Mouse (Mus musculus): Measurements from ENCODE around the gene Atf7ip2. TPM values are rescaled to one million over a fixed set of nuclear protein-coding genes. Genes with fewer than 3 reads are reported as not detected.

Gene Atf7ip2
- polyA plus RNA-seq, 1 experiment from 2014 or later, result 0.53 TPM

- Histone ChIP-seq H3K27ac (ENCODE audit: low read depth, low read length) (no peak overlapping the region), H3K4me3 (ENCODE audit: low read depth, low read length) (no peak overlapping the region), H3K36me3 (ENCODE audit: control insufficient read depth, insufficient read depth, low read length) (no peaks in the 10 kb centered on the region), H3K9ac (ENCODE audit: low read depth, low read length) (no peak overlapping the region), H3K27me3 (ENCODE audit: control insufficient read depth, insufficient read depth, low read length) (no peaks in the 10 kb centered on the region), H3K4me1 (ENCODE audit: control insufficient read depth, insufficient read depth, low read length) (no peaks in the 10 kb centered on the region), H3K9me3 (replicated peaks; ENCODE audit: control insufficient read depth, low read length) (no peaks in the 10 kb centered on the region), H3K4me2 (no peak overlapping the region)
- WGBS (ENCODE audit: insufficient replicate concordance), result 45% methylated on average over 12 of the region's 12 CpGs
- no peak for ATAC-seq (replicated peaks; ENCODE audit: insufficient number of reproducible peaks, low FRiP score, low TSS enrichment)
Measured at GRCm38 (mm10) chr16:10280286-10280951, 87.9 kb downstream of the Atf7ip2 start.

GRCm38 (mm10) chr16:10281890-10282289, 89.4 kb downstream of the Atf7ip2 start:
- no peaks in the 10 kb centered on the region for H3K27me3 ChIP-seq (ENCODE audit: control insufficient read depth, insufficient read depth, low read length)
- H3K4me1 ChIP-seq (ENCODE audit: control insufficient read depth, insufficient read depth, low read length), result no peaks in the 10 kb centered on the region
- no peak overlapping the region for H3K9ac ChIP-seq (ENCODE audit: low read depth, low read length)
- no peaks in the 10 kb centered on the region for H3K9me3 ChIP-seq (replicated peaks; ENCODE audit: control insufficient read depth, low read length)
- no peak overlapping the region for H3K4me2 ChIP-seq
- WGBS (ENCODE audit: insufficient replicate concordance), result 65% methylated on average over 3 of the region's 3 CpGs
- ATAC-seq (replicated peaks; ENCODE audit: insufficient number of reproducible peaks, low FRiP score, low TSS enrichment), result no peak
- H3K36me3 ChIP-seq (ENCODE audit: control insufficient read depth, insufficient read depth, low read length), result no peaks in the 10 kb centered on the region
- H3K4me3 ChIP-seq (ENCODE audit: low read depth, low read length), result no peak overlapping the region
- H3K27ac ChIP-seq (ENCODE audit: low read depth, low read length), result no peak overlapping the region

GRCm38 (mm10) chr16:10286513-10287268, 94.2 kb downstream of the Atf7ip2 start:
- no peaks in the 10 kb centered on the region for H3K36me3 ChIP-seq (ENCODE audit: control insufficient read depth, insufficient read depth, low read length)
- WGBS (ENCODE audit: insufficient replicate concordance), result 68% methylated on average over 9 of the region's 9 CpGs
- ATAC-seq (replicated peaks; ENCODE audit: insufficient number of reproducible peaks, low FRiP score, low TSS enrichment), result no peak

GRCm38 (mm10) chr16:10288115-10288514, 95.6 kb downstream of the Atf7ip2 start:
- no peak for ATAC-seq (replicated peaks; ENCODE audit: insufficient number of reproducible peaks, low FRiP score, low TSS enrichment)
- H3K4me3 ChIP-seq (ENCODE audit: low read depth, low read length), result no peak overlapping the region
- H3K27ac ChIP-seq (ENCODE audit: low read depth, low read length), result no peak overlapping the region
- no peaks in the 10 kb centered on the region for H3K9me3 ChIP-seq (replicated peaks; ENCODE audit: control insufficient read depth, low read length)
- H3K4me1 ChIP-seq (ENCODE audit: control insufficient read depth, insufficient read depth, low read length), result no peaks in the 10 kb centered on the region
- H3K4me2 ChIP-seq, result no peak overlapping the region
- H3K36me3 ChIP-seq (ENCODE audit: control insufficient read depth, insufficient read depth, low read length), result no peaks in the 10 kb centered on the region
- H3K9ac ChIP-seq (ENCODE audit: low read depth, low read length), result no peak overlapping the region
- 80% methylated on average over 6 of the region's 6 CpGs for WGBS (ENCODE audit: insufficient replicate concordance)
- no peaks in the 10 kb centered on the region for H3K27me3 ChIP-seq (ENCODE audit: control insufficient read depth, insufficient read depth, low read length)

More at GRCm38 (mm10) chr16:10286513-10287268, 94.2 kb downstream of the Atf7ip2 start:
- Histone ChIP-seq H3K4me2 (no peak overlapping the region), H3K9me3 (replicated peaks; ENCODE audit: control insufficient read depth, low read length) (no peaks in the 10 kb centered on the region), H3K27ac (ENCODE audit: low read depth, low read length) (no peak overlapping the region), H3K9ac (ENCODE audit: low read depth, low read length) (no peak overlapping the region), H3K27me3 (ENCODE audit: control insufficient read depth, insufficient read depth, low read length) (no peaks in the 10 kb centered on the region), H3K4me1 (ENCODE audit: control insufficient read depth, insufficient read depth, low read length) (no peaks in the 10 kb centered on the region), H3K4me3 (ENCODE audit: low read depth, low read length) (no peak overlapping the region)

GRCm38 (mm10) chr16:10297696-10298644, 105.5 kb downstream of the Atf7ip2 start:
- Histone ChIP-seq H3K4me2 (no peak overlapping the region), H3K9me3 (replicated peaks; ENCODE audit: control insufficient read depth, low read length) (no peaks in the 10 kb centered on the region), H3K4me3 (ENCODE audit: low read depth, low read length) (no peak overlapping the region), H3K36me3 (ENCODE audit: control insufficient read depth, insufficient read depth, low read length) (no peaks in the 10 kb centered on the region), H3K27me3 (ENCODE audit: control insufficient read depth, insufficient read depth, low read length) (no peaks in the 10 kb centered on the region), H3K27ac (ENCODE audit: low read depth, low read length) (no peak overlapping the region), H3K9ac (ENCODE audit: low read depth, low read length) (no peak overlapping the region), H3K4me1 (ENCODE audit: control insufficient read depth, insufficient read depth, low read length) (peaks cover 9% of the 10 kb centered on the region; the same call in 1 of the 2 replicates)
- 87% methylated on average over 10 of the region's 10 CpGs for WGBS (ENCODE audit: insufficient replicate concordance)
- no peak for ATAC-seq (replicated peaks; ENCODE audit: insufficient number of reproducible peaks, low FRiP score, low TSS enrichment)

- 15% methylated on average over 8 of the region's 8 CpGs for WGBS (ENCODE audit: insufficient replicate concordance)
- Histone ChIP-seq H3K4me3 (ENCODE audit: low read depth, low read length) (no peak overlapping the region), H3K4me1 (ENCODE audit: control insufficient read depth, insufficient read depth, low read length) (peaks cover 9% of the 10 kb centered on the region; the same call in 1 of the 2 replicates), H3K36me3 (ENCODE audit: control insufficient read depth, insufficient read depth, low read length) (no peaks in the 10 kb centered on the region), H3K27ac (ENCODE audit: low read depth, low read length) (0 out of 2 replicates have a peak overlapping the region, but pooled peaks have one; percentile 24), H3K27me3 (ENCODE audit: control insufficient read depth, insufficient read depth, low read length) (no peaks in the 10 kb centered on the region), H3K9me3 (replicated peaks; ENCODE audit: control insufficient read depth, low read length) (no peaks in the 10 kb centered on the region), H3K4me2 (no peak overlapping the region), H3K9ac (ENCODE audit: low read depth, low read length) (no peak overlapping the region)
- no peak for ATAC-seq (replicated peaks; ENCODE audit: insufficient number of reproducible peaks, low FRiP score, low TSS enrichment)
Measured at GRCm38 (mm10) chr16:10299637-10300036, 107.1 kb downstream of the Atf7ip2 start.

- Histone ChIP-seq H3K27me3 (ENCODE audit: control insufficient read depth, insufficient read depth, low read length) (no peaks in the 10 kb centered on the region), H3K9me3 (replicated peaks; ENCODE audit: control insufficient read depth, low read length) (no peaks in the 10 kb centered on the region), H3K4me3 (ENCODE audit: low read depth, low read length) (no peak overlapping the region), H3K4me1 (ENCODE audit: control insufficient read depth, insufficient read depth, low read length) (peaks cover 13% of the 10 kb centered on the region; the same call in 1 of the 2 replicates), H3K9ac (ENCODE audit: low read depth, low read length) (no peak overlapping the region), H3K36me3 (ENCODE audit: control insufficient read depth, insufficient read depth, low read length) (no peaks in the 10 kb centered on the region), H3K4me2 (no peak overlapping the region), H3K27ac (ENCODE audit: low read depth, low read length) (0 out of 2 replicates have a peak overlapping the region, but pooled peaks have one; percentile 24)
- no peak for ATAC-seq (replicated peaks; ENCODE audit: insufficient number of reproducible peaks, low FRiP score, low TSS enrichment)
- WGBS (ENCODE audit: insufficient replicate concordance), result 67% methylated on average over 3 of the region's 3 CpGs
Measured at GRCm38 (mm10) chr16:10300231-10301186, 108.0 kb downstream of the Atf7ip2 start.
